Mouse (Mus musculus) midbrain, embryonic 14.5 days (tissue): ENCODE measurements around the gene 1700029F12Rik. TPM values are rescaled to one million over a fixed set of nuclear protein-coding genes. Genes with fewer than 3 reads are reported as not detected.
A peak's percentile ranks its signal among the peaks of the same experiment; 100 is the strongest.

Experiments
- ATAC-seq: fragments of 200-750 bp; cut with Nextera tagmentation; 2 replicates; pipeline ENCODE4 v1.8.0; 2017; ENCODE audit warnings: moderate number of reproducible peaks, moderate library complexity; ENCODE audit not compliant: low FRiP score, low TSS enrichment
- DNase-seq: peaks from one replicate; pipeline ENCODE4 v3.0.0-alpha.2; 2015
- H3K27ac ChIP-seq: fragments of 300-500 bp; sonication (generic); replicated peaks from 2 replicates; pipeline ENCODE4 v1.5.1; 2014; ENCODE audit warnings: mild to moderate bottlenecking, low read depth, low read length, moderate library complexity
- H3K27me3 ChIP-seq: fragments of 300-500 bp; sonication (generic); 2 replicates; pipeline ENCODE4 v1.6.1; 2014; ENCODE audit warnings: low read length, control low read depth, mixed read lengths; ENCODE audit not compliant: control insufficient read depth, insufficient read depth
- H3K36me3 ChIP-seq: fragments of 300-500 bp; sonication (generic); 2 replicates; pipeline ENCODE4 v1.6.1; 2014; ENCODE audit warnings: low read length, control low read depth; ENCODE audit not compliant: control insufficient read depth, insufficient read depth
- H3K4me1 ChIP-seq: fragments of 300-500 bp; sonication (generic); 2 replicates; pipeline ENCODE4 v1.6.1; 2014; ENCODE audit warnings: mild to moderate bottlenecking, antibody characterized with exemption, low read length, control low read depth; ENCODE audit not compliant: control insufficient read depth, insufficient read depth
- H3K4me2 ChIP-seq: fragments of 300-500 bp; sonication (generic); 2 replicates; pipeline ENCODE4 v1.6.1; 2014; ENCODE audit warnings: mild to moderate bottlenecking, low read length, moderate library complexity
- H3K4me3 ChIP-seq: fragments of 300-500 bp; sonication (generic); replicated peaks from 2 replicates; pipeline ENCODE4 v1.5.1; 2014; ENCODE audit warnings: low read depth, low read length
- H3K9ac ChIP-seq: fragments of 300-500 bp; sonication (generic); replicated peaks from 2 replicates; pipeline ENCODE4 v1.6.1; 2014; ENCODE audit warnings: mild to moderate bottlenecking, low read length, moderate library complexity
- H3K9me3 ChIP-seq: fragments of 300-500 bp; sonication (generic); 2 replicates; pipeline ENCODE4 v1.6.1; 2016; ENCODE audit warnings: low read length, control low read depth, mixed read lengths; ENCODE audit not compliant: control insufficient read depth
- WGBS: fragments of 180-500 bp; shearing (Covaris S2); extraction: QIAGEN DNeasy Blood & Tissue Kit; methylation state at CpG from one replicate; pipeline ENCODE4 v1.1.7; 2014; 5-methylcytosine and 5-hydroxymethylcytosine counted together
- polyA plus RNA-seq: library from polyadenylated mRNA; unstranded; fragments of >200 nt; fragmentation: Nextera tagmentation; extraction: Ambion mirVana; gene quantifications from 2 replicates; pipeline ENCODE4 v1.2.1, GENCODE M21; 2014

1700029F12Rik gene
- polyA plus RNA-seq, 1 experiment from 2014 or later = not detected

- Histone ChIP-seq H3K27ac (no peak overlapping the region), H3K4me1 (no peaks in the 10 kb centered on the region), H3K4me3 (no peak overlapping the region), H3K9me3 (no peaks in the 10 kb centered on the region), H3K36me3 (no peaks in the 10 kb centered on the region), H3K27me3 (no peaks in the 10 kb centered on the region), H3K4me2 (no peak overlapping the region), H3K9ac (no peak overlapping the region)
- 98% methylated on average over 3 of the region's 3 CpGs for WGBS
- ATAC-seq (no peak), DNase-seq (no peak)
Observed at GRCm38 (mm10) chr13:96990045-96990444, 44.1 kb downstream of the 1700029F12Rik start.

GRCm38 (mm10) chr13:96989129-96989528 is 45.0 kb downstream of the 1700029F12Rik start:
- ATAC-seq = no peak
- WGBS = 96% methylated on average over 16 of the region's 16 CpGs
- no peak overlapping the region for H3K9ac ChIP-seq

GRCm38 (mm10) chr13:96985599-96986275 is 48.4 kb downstream of the 1700029F12Rik start:
- DNase-seq (no peak), ATAC-seq (no peak)
- Histone ChIP-seq H3K9ac (no peak overlapping the region), H3K4me3 (no peak overlapping the region), H3K27me3 (no peaks in the 10 kb centered on the region), H3K27ac (no peak overlapping the region), H3K4me1 (no peaks in the 10 kb centered on the region), H3K9me3 (no peaks in the 10 kb centered on the region), H3K36me3 (no peaks in the 10 kb centered on the region), H3K4me2 (no peak overlapping the region)
- WGBS = 62% methylated on average over 12 of the region's 12 CpGs

More at GRCm38 (mm10) chr13:96989129-96989528, 45.0 kb downstream of the 1700029F12Rik start:
- DNase-seq = no peak
- Histone ChIP-seq H3K4me3 (no peak overlapping the region), H3K4me2 (no peak overlapping the region), H3K27ac (no peak overlapping the region), H3K4me1 (no peaks in the 10 kb centered on the region), H3K9me3 (no peaks in the 10 kb centered on the region), H3K36me3 (no peaks in the 10 kb centered on the region), H3K27me3 (no peaks in the 10 kb centered on the region)

- no peak for DNase-seq
- no peak overlapping the region for H3K4me2 ChIP-seq
- H3K9ac ChIP-seq = no peak overlapping the region
- no peaks in the 10 kb centered on the region for H3K9me3 ChIP-seq
- ATAC-seq = no peak
- no peak overlapping the region for H3K27ac ChIP-seq
- 80% methylated on average over 5 of the region's 5 CpGs for WGBS
- no peaks in the 10 kb centered on the region for H3K4me1 ChIP-seq
- no peaks in the 10 kb centered on the region for H3K27me3 ChIP-seq
- no peaks in the 10 kb centered on the region for H3K36me3 ChIP-seq
- no peak overlapping the region for H3K4me3 ChIP-seq
Observed at GRCm38 (mm10) chr13:96984688-96985087, 49.5 kb downstream of the 1700029F12Rik start.

- Histone ChIP-seq H3K36me3 (no peaks in the 10 kb centered on the region), H3K4me2 (0 out of 2 replicates have a peak overlapping the region, but pooled peaks have one; percentile 3), H3K4me3 (no peak overlapping the region), H3K4me1 (no peaks in the 10 kb centered on the region), H3K9ac (no peak overlapping the region), H3K27ac (no peak overlapping the region), H3K27me3 (no peaks in the 10 kb centered on the region), H3K9me3 (no peaks in the 10 kb centered on the region)
- WGBS = 64% methylated on average over 26 of the region's 26 CpGs
- ATAC-seq (no peak), DNase-seq (no peak)
Observed at GRCm38 (mm10) chr13:96983251-96984126, 50.7 kb downstream of the 1700029F12Rik start.

GRCm38 (mm10) chr13:96980561-96980960 is 53.6 kb downstream of the 1700029F12Rik start:
- no peaks in the 10 kb centered on the region for H3K27me3 ChIP-seq
- H3K4me1 ChIP-seq = no peaks in the 10 kb centered on the region
- H3K36me3 ChIP-seq = no peaks in the 10 kb centered on the region
- no peak overlapping the region for H3K27ac ChIP-seq
- H3K9me3 ChIP-seq = no peaks in the 10 kb centered on the region
- no peak for DNase-seq
- no peak overlapping the region for H3K4me2 ChIP-seq
- no peak overlapping the region for H3K4me3 ChIP-seq
- ATAC-seq = no peak
- H3K9ac ChIP-seq = no peak overlapping the region

GRCm38 (mm10) chr13:96976986-96977595 is 57.1 kb downstream of the 1700029F12Rik start:
- 92% methylated on average over 6 of the region's 6 CpGs for WGBS
- H3K4me2 ChIP-seq = no peak overlapping the region
- H3K9me3 ChIP-seq = no peaks in the 10 kb centered on the region
- no peak for DNase-seq
- ATAC-seq = no peak
- H3K9ac ChIP-seq = no peak overlapping the region
- no peak overlapping the region for H3K27ac ChIP-seq
- H3K36me3 ChIP-seq = no peaks in the 10 kb centered on the region
- no peak overlapping the region for H3K4me3 ChIP-seq
- H3K27me3 ChIP-seq = no peaks in the 10 kb centered on the region
- H3K4me1 ChIP-seq = no peaks in the 10 kb centered on the region

GRCm38 (mm10) chr13:96973318-96973717 is 60.8 kb downstream of the 1700029F12Rik start:
- H3K9ac ChIP-seq = no peak overlapping the region
- H3K4me1 ChIP-seq = no peaks in the 10 kb centered on the region
- 96% methylated on average over 4 of the region's 4 CpGs for WGBS
- no peak for DNase-seq
- no peaks in the 10 kb centered on the region for H3K9me3 ChIP-seq
- no peaks in the 10 kb centered on the region for H3K36me3 ChIP-seq
- ATAC-seq = no peak
- H3K4me2 ChIP-seq = no peak overlapping the region
- no peaks in the 10 kb centered on the region for H3K27me3 ChIP-seq
- H3K27ac ChIP-seq = no peak overlapping the region
- no peak overlapping the region for H3K4me3 ChIP-seq
